Mouse (Mus musculus) heart, embryonic 14.5 days (tissue): ENCODE data around the gene Cacna1c. TPM values are rescaled to one million over a fixed set of nuclear protein-coding genes. Genes with fewer than 3 reads are reported as not detected.

ENCODE experiments used
- ATAC-seq: fragments of 200-750 bp; cut with Nextera tagmentation; 2 replicates; pipeline ENCODE4 v1.8.0; 2017; ENCODE audit warnings: low read depth, moderate TSS enrichment; ENCODE audit not compliant: insufficient number of reproducible peaks, insufficient read depth, low FRiP score
- H3K27ac ChIP-seq, 2 experiments: fragments of 200-500 bp in 1 of 2; fragments of 300-500 bp in 1 of 2; sonication (generic) in 1 of 2; replicated peaks in 1 of 2; 2 replicates each; pipeline ENCODE4 v1.5.1; 2012 to 2014; ENCODE audit warnings: low read depth in 2 of 2, low read length in 2 of 2, control low read depth in 1 of 2, mild to moderate bottlenecking in 1 of 2, mixed read lengths in 1 of 2; ENCODE audit not compliant: control insufficient read depth in 1 of 2, insufficient read depth in 1 of 2
- H3K27me3 ChIP-seq: fragments of 300-500 bp; sonication (generic); 2 replicates; pipeline ENCODE4 v1.6.1; 2014; ENCODE audit warnings: mild to moderate bottlenecking, low read length, control low read depth; ENCODE audit not compliant: control insufficient read depth, insufficient read depth
- H3K36me3 ChIP-seq: fragments of 300-500 bp; sonication (generic); 2 replicates; pipeline ENCODE4 v1.6.1; 2014; ENCODE audit warnings: mild to moderate bottlenecking, control low read depth, low read length, mixed read lengths; ENCODE audit not compliant: control insufficient read depth, insufficient read depth
- H3K4me1 ChIP-seq, 2 experiments: fragments of 200-500 bp in 1 of 2; fragments of 300-500 bp in 1 of 2; sonication (generic) in 1 of 2; 2 replicates each; pipeline ENCODE4 v1.6.1; 2012 to 2014; ENCODE audit warnings: low read length in 2 of 2, control low read depth in 1 of 2, mixed read lengths in 1 of 2; ENCODE audit not compliant: control insufficient read depth in 2 of 2, insufficient read depth in 2 of 2
- H3K4me2 ChIP-seq: fragments of 300-500 bp; sonication (generic); 2 replicates; pipeline ENCODE4 v1.6.1; 2014; ENCODE audit warnings: mild to moderate bottlenecking, low read length
- H3K4me3 ChIP-seq, 2 experiments: fragments of 200-500 bp in 1 of 2; fragments of 300-500 bp in 1 of 2; sonication (generic) in 1 of 2; 2 replicates each; pipeline ENCODE4 v1.5.1; 2012 to 2014; ENCODE audit warnings: low read length in 2 of 2, mild to moderate bottlenecking in 2 of 2, control low read depth in 1 of 2, low read depth in 1 of 2, moderate library complexity in 1 of 2; ENCODE audit not compliant: control insufficient read depth in 1 of 2, insufficient read depth in 1 of 2
- H3K9ac ChIP-seq: fragments of 300-500 bp; sonication (generic); 2 replicates; pipeline ENCODE4 v1.6.1; 2014; ENCODE audit warnings: mild to moderate bottlenecking, low read length
- H3K9me3 ChIP-seq: fragments of 300-500 bp; sonication (generic); 2 replicates; pipeline ENCODE4 v1.6.1; 2016; ENCODE audit warnings: low read length, control low read depth; ENCODE audit not compliant: control insufficient read depth
- WGBS: fragments of 180-500 bp; shearing (Covaris S2); extraction: QIAGEN DNeasy Blood & Tissue Kit; methylation state at CpG from one replicate; pipeline ENCODE4 v1.1.7; 2014; 5-methylcytosine and 5-hydroxymethylcytosine counted together
- polyA plus RNA-seq: library from polyadenylated mRNA; unstranded; fragments of >200 nt; fragmentation: Nextera tagmentation; extraction: Ambion mirVana; gene quantifications from 2 replicates; pipeline ENCODE4 v1.2.1, GENCODE M21; 2014

Gene Cacna1c
- polyA plus RNA-seq, 1 experiment from 2014 or later = 60.9 TPM

- no peak overlapping the region for H3K9ac ChIP-seq
- H3K27ac ChIP-seq = no peak overlapping the region
- H3K4me2 ChIP-seq = no peak overlapping the region
- H3K27me3 ChIP-seq = no peaks in the 10 kb centered on the region
- no peaks in the 10 kb centered on the region for H3K9me3 ChIP-seq
- 66% methylated on average over 12 of the region's 12 CpGs for WGBS
- no peak overlapping the region for H3K4me3 ChIP-seq
- peaks cover 47 to 82% of the 10 kb centered on the region in 2 experiments for H3K4me1 ChIP-seq
- no peak for ATAC-seq
- no peaks in the 10 kb centered on the region for H3K36me3 ChIP-seq
Measured at GRCm38 (mm10) chr6:119081650-119082049, 114.6 kb downstream of the Cacna1c start.

GRCm38 (mm10) chr6:119079626-119080025 lies 116.6 kb downstream of the Cacna1c start:
- WGBS = 81% methylated on average over 8 of the region's 8 CpGs
- H3K4me3 ChIP-seq = no peak overlapping the region
- H3K36me3 ChIP-seq = no peaks in the 10 kb centered on the region; the same call in 1 of the 2 replicates
- H3K27ac ChIP-seq = no peak overlapping the region
- no peak overlapping the region for H3K4me2 ChIP-seq
- no peak for ATAC-seq
- no peak overlapping the region for H3K9ac ChIP-seq
- H3K9me3 ChIP-seq = no peaks in the 10 kb centered on the region
- peaks cover 39 to 72% of the 10 kb centered on the region in 2 experiments for H3K4me1 ChIP-seq
- H3K27me3 ChIP-seq = no peaks in the 10 kb centered on the region

GRCm38 (mm10) chr6:119078912-119079311 lies 117.3 kb downstream of the Cacna1c start:
- Histone ChIP-seq H3K4me1 (peaks cover 35 to 72% of the 10 kb centered on the region in 2 experiments), H3K36me3 (no peaks in the 10 kb centered on the region; the same call in 1 of the 2 replicates), H3K9ac (no peak overlapping the region), H3K4me3 (no peak overlapping the region), H3K27me3 (no peaks in the 10 kb centered on the region), H3K4me2 (no peak overlapping the region), H3K27ac (no peak overlapping the region), H3K9me3 (no peaks in the 10 kb centered on the region)
- no peak for ATAC-seq
- 66% methylated on average over 9 of the region's 9 CpGs for WGBS

- no peak overlapping the region; the same call in 1 of the 2 replicates for H3K9ac ChIP-seq
- no peak overlapping the region for H3K27ac ChIP-seq
- no peak overlapping the region for H3K4me3 ChIP-seq
- no peaks in the 10 kb centered on the region; the same call in 1 of the 2 replicates for H3K36me3 ChIP-seq
- no peak for ATAC-seq
- no peak overlapping the region for H3K4me2 ChIP-seq
- WGBS = 59% methylated on average over 6 of the region's 6 CpGs
- no peaks in the 10 kb centered on the region for H3K27me3 ChIP-seq
- H3K4me1 ChIP-seq = peaks cover 37 to 72% of the 10 kb centered on the region in 2 experiments
- no peaks in the 10 kb centered on the region for H3K9me3 ChIP-seq
Measured at GRCm38 (mm10) chr6:119077231-119077630, 119.0 kb downstream of the Cacna1c start.

GRCm38 (mm10) chr6:119073419-119074071 lies 122.7 kb downstream of the Cacna1c start:
- Histone ChIP-seq H3K27ac (peak overlapping the region in 1 of 2 experiments; percentile 67; a peak in 2 of 4 replicates), H3K4me3 (no peak overlapping the region), H3K4me2 (peak overlapping the region; percentile 21; the same call in 1 of the 2 replicates), H3K36me3 (no peaks in the 10 kb centered on the region; the same call in 1 of the 2 replicates), H3K9me3 (no peaks in the 10 kb centered on the region), H3K4me1 (peaks cover 47 to 83% of the 10 kb centered on the region in 2 experiments), H3K27me3 (no peaks in the 10 kb centered on the region), H3K9ac (no peak overlapping the region)
- no peak for ATAC-seq
- WGBS = 79% methylated on average over 14 of the region's 14 CpGs

GRCm38 (mm10) chr6:119072772-119073171 lies 123.4 kb downstream of the Cacna1c start:
- Histone ChIP-seq H3K9me3 (no peaks in the 10 kb centered on the region), H3K4me1 (peaks cover 44 to 81% of the 10 kb centered on the region in 2 experiments), H3K4me2 (peak overlapping the region; percentile 21; the same call in 1 of the 2 replicates), H3K36me3 (no peaks in the 10 kb centered on the region; the same call in 1 of the 2 replicates), H3K9ac (no peak overlapping the region), H3K27ac (peak overlapping the region in 1 of 2 experiments; percentile 67; a peak in 2 of 4 replicates), H3K27me3 (no peaks in the 10 kb centered on the region), H3K4me3 (no peak overlapping the region)
- 20% methylated on average over 7 of the region's 7 CpGs for WGBS
- ATAC-seq = no peak

GRCm38 (mm10) chr6:119070771-119071170 lies 125.4 kb downstream of the Cacna1c start:
- Histone ChIP-seq H3K36me3 (no peaks in the 10 kb centered on the region; the same call in 1 of the 2 replicates), H3K27me3 (no peaks in the 10 kb centered on the region), H3K9me3 (no peaks in the 10 kb centered on the region), H3K27ac (peak overlapping the region in 1 of 2 experiments; percentile 35; a peak in 1 of 4 replicates), H3K9ac (no peak overlapping the region), H3K4me3 (no peak overlapping the region), H3K4me2 (peak overlapping the region; percentile 19; the same call in 1 of the 2 replicates), H3K4me1 (peaks cover 41 to 77% of the 10 kb centered on the region in 2 experiments)
- WGBS = 27% methylated on average over 4 of the region's 4 CpGs
- ATAC-seq = no peak
